Mouse (Mus musculus) liver, embryonic 13.5 days (tissue): ENCODE results near the gene Gpr173. TPM values are rescaled to one million over a fixed set of nuclear protein-coding genes. Genes with fewer than 3 reads are reported as not detected.

ENCODE experiments used
- polyA plus RNA-seq: library from polyadenylated mRNA; unstranded; fragments of >200 nt; fragmentation: Nextera tagmentation; extraction: Ambion mirVana; gene quantifications from 2 replicates; pipeline ENCODE4 v1.2.1, GENCODE M21; 2015

Gpr173 gene
- polyA plus RNA-seq, 1 experiment from 2014 or later: 0.17 TPM

Other genes starting within 250 kb of the Gpr173 start
- 0.51 and 0.60 TPM in 2 replicates for gene Iqsec2, start 224.4 kb downstream of the Gpr173 start, polyA plus RNA-seq
- gene Kdm5c, start 135.7 kb downstream of the Gpr173 start, polyA plus RNA-seq: 18.2 and 25.7 TPM in 2 replicates
- 2.5 and 2.9 TPM in 2 replicates for gene Kantr, start 41.2 kb downstream of the Gpr173 start, polyA plus RNA-seq
- 6.1 and 7.4 TPM in 2 replicates for gene Tspyl2, start 26.3 kb downstream of the Gpr173 start, polyA plus RNA-seq
- not detected in 2 replicates for gene Cldn34a, start 194.6 kb upstream of the Gpr173 start, polyA plus RNA-seq